Mouse (Mus musculus): ENCODE data around the gene Mlycd. TPM values are rescaled to one million over a fixed set of nuclear protein-coding genes. Genes with fewer than 3 reads are reported as not detected.

Gene Mlycd
- polyA plus RNA-seq, 3 experiments from 2014 or later, result 2.6 to 7.3 (median 7.1) TPM

- ATAC-seq, result no peak
These were observed 9.2 kb downstream of the Mlycd start for GRCm38 (mm10) chr8:119403912-119404311.

- no peak for ATAC-seq
These were observed 10.0 kb downstream of the Mlycd start for GRCm38 (mm10) chr8:119404648-119405047.

DNA sequence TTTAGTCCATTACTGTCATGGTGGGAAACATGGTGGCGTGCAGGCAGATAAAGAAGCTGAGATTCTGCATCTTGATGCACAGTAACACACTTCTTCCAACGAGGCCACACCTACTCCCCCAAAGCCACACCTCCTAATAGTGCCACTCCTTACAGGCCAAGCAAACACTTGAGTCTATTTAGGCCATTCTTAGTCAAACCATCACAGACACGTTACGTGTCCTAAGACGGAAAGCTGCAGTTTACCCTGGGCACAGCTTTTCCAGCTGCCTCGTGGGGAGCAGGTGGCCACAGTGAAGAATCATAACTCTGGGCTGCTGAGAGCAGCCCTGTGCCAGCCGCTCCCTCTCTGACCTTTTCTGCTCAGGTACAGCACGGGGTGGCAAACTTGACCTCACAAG lies 13.6 kb downstream of the Mlycd start:
- no peak for ATAC-seq

GRCm38 (mm10) chr8:119412037-119412734 lies 17.5 kb downstream of the Mlycd start:
- ATAC-seq, result peak; percentile 33

GRCm38 (mm10) chr8:119412735-119413498 lies 18.2 kb downstream of the Mlycd start:
- ATAC-seq, result peak; percentile 86

DNA sequence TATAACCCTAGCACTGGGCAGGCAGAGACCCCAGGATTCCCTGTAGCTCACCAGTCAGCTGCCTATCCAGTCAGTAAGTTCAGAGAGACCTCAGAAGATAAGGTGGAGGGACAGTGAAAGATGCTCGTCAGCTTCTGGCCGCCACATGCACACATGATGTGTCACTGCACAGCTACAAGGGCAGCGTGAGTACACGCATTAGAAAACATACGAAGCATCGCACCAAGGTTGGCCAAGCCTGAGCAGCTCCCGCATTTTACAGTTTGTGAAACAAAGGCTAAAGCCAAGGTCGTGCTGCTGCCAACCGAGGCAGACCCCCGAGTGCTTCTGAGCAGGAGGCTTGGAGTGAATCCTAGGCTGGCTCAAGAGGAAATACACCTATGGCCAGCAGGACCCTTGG lies 18.9 kb downstream of the Mlycd start:
- ATAC-seq, result no peak

- ATAC-seq, result no peak
These were observed 25.6 kb downstream of the Mlycd start for GRCm38 (mm10) chr8:119420318-119420717.

GRCm38 (mm10) chr8:119421603-119422122 lies 27.0 kb downstream of the Mlycd start:
- ATAC-seq, result no peak

GRCm38 (mm10) chr8:119422123-119422711 lies 27.5 kb downstream of the Mlycd start:
- ATAC-seq, result no peak

- peak; percentile 90 for ATAC-seq
These were observed 29.0 kb downstream of the Mlycd start for GRCm38 (mm10) chr8:119423631-119424141.

GRCm38 (mm10) chr8:119424199-119424733 lies 29.6 kb downstream of the Mlycd start:
- ATAC-seq, result peak; percentile 4

GRCm38 (mm10) chr8:119424740-119425139 lies 30.1 kb downstream of the Mlycd start:
- ATAC-seq, result no peak

DNA sequence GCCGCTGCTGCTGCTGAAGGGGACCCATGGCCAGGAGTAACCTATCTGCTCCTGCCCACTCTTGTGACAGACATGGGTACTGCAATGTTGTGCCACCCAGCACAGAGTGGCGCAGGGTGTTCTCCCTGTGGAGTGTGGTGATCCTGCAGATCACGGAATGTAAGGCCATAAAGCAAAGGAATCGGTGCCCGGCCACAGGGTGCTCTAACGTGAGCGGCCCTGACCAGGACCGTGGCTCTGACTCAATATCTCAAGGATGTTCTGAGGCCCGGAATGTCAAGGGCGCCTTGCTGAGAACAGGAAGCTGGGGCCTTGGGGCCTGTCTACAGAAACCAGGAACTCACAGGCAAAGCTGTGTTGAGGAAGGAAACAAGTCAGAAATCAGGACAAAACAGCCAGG lies 30.9 kb downstream of the Mlycd start:
- no peak for ATAC-seq

- ATAC-seq, result no peak
These were observed 31.5 kb downstream of the Mlycd start for GRCm38 (mm10) chr8:119426069-119426735.

GRCm38 (mm10) chr8:119427634-119428349 lies 33.1 kb downstream of the Mlycd start:
- ATAC-seq, result no peak

DNA sequence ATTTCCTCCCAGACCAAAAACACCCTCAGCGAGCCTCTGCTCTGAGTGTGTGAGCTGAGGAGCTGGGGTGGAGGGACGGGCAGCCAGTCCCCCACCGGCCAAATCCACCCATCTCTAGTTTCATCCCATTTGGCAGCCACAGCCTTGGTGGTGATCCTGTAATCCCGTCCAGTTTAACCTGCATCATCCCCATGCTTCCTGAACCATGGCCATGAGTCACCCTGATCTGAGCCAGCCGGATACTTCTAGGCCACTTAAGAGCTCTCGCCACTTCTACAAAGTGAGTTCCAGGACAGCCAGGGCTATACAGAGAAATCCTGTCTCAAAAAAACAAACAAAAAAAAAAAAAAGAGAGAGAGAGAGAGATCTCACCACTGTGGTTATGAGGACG lies 33.7 kb downstream of the Mlycd start:
- ATAC-seq, result no peak

GRCm38 (mm10) chr8:119428766-119429327 lies 34.2 kb downstream of the Mlycd start:
- ATAC-seq, result no peak

DNA sequence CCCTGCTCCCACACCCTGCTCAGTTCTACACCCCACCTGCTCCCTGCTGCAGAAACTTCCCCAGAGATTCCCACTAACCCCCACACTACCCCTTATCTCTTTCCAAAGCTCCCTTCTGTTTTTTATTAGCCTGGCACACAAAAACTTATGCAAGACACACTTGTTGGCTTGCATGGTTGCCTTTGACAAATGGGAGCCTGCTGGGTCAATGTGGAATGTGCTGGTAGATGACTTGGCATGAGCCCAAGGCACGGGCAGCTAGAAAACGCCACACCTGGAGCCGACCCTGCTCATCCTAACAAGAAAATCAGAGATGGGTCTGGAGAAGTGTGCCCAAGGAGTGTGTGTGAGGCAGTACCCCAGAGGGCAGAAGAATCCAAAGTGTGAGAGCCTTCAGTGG lies 34.9 kb downstream of the Mlycd start:
- no peak for ATAC-seq

GRCm38 (mm10) chr8:119430250-119430649 lies 35.6 kb downstream of the Mlycd start:
- no peak for ATAC-seq

DNA sequence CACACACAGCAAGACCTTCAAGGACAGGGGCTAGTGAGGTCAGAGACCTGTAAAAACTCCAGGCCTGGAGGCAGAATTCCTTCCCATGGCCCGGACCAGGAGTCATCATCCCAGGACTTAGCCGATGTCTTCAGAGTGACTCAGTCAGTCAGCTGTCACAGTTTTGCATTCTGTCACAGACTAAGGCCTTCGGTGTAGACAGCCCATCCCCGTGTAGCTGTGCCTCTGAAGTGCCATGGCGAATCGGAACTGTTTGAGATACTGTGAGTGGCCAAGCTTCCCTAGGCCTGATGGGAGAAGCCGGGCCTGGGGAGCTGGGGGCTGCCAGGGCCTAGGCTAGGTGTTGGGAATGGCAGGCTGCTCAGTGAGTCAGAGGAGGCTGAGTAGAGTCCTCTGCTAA lies 36.0 kb downstream of the Mlycd start:
- no peak for ATAC-seq

DNA sequence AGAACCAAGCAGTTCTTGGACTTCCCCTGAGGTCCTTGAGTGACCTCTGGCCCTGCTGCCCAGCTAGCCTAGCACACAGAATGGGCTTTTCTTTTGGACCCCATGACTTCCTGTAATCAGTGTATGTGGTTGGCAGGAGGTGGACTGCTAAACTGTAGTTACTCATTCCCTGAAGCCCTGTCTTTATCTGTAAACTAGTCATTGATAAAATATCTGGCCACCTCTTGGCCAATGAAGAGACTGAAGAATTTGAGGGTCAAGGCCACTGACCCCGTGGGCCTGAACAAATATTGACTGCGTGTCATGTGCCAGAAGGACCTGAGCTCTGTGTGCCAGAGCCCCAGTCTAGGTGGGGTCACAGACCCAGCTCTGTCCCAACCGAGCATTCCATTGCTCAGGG lies 37.7 kb downstream of the Mlycd start:
- ATAC-seq, result no peak
